Mouse (Mus musculus): ENCODE measurements around the gene Hist1h1d.

The Hist1h1d gene

DNA sequence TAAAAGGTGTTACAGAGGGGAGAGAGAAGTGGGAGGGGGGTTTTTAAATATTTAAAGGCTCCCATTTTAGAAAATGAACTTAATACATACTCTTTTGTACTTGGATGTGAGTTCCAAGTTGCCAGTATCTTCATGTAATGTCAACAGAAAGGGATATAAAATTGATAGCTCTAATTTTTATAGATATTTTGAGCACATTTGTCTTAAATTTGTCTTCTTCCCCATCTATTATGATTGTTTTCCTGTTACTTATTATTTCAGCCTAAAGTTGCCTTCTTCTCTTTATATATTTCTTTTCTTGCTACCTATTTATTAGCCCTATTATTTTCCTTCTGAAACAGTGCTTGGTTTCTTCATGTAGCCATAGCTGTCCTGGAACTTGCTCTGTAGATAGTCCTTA, at the start of gene Hist1h1d:
Gene Hist1h1d (plus strand): TSS at position 301 of the 400 bp plus-strand sequence.
- DNase-seq (ENCODE audit: low read depth, low spot score), result no peak

GRCm38 (mm10) chr13:23503797-23504196, 49.3 kb upstream of the Hist1h1d start:
- DNase-seq (ENCODE audit: low read depth, low spot score), result peak; percentile 75

DNA sequence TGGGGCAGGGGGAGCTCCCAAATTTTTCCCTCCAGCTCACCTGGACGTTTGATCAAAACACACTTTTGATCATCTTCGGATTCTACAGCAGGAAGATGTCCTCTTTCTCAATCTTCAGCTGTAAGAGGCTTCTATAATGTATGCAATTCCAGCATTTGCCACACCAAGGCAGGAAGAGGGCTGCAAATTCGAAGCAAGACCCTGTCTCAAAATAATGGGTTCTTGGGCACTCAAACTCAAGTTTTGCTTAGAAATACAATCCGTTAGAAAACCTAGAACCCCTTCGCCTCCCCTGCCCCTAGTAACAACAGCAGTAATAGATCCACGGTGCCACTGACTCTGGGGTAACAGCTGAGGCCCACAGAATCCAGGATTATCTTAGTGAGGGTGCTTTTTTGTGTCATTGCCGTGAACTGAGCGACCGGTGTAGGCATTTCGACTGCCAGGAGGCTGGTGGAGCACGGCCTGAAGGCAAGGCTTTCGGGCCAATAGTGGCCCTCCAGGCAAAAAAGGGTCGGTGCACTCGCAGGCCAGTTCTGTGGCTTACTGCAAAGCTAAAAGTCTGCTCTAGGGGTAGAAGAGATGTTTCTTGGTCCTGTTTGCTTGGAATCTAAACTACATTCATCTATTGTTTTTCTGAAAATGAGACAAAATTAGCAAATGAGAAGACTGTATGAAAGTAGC, 47.3 kb upstream of the Hist1h1d start:
- DNase-seq (ENCODE audit: low read depth, low spot score), result no peak

DNA sequence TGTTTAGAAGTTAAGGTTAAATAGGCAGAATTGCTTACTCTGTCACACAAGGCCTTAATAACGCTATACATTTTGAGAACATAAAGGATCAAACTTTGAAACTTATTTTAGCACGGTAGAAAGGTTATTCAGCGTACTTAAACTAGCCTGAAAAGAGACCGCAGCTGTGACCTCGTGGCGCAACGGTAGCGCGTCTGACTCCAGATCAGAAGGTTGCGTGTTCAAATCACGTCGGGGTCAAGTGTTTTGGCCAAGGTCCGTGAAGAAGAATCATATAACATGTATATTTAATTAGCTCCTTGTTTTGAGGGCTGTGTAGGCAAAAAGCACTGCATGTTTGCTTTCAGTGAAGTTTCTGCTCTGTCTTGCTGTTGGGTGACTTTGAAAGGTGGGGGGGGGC, 46.7 kb upstream of the Hist1h1d start:
- peak; percentile 78 for DNase-seq (ENCODE audit: low read depth, low spot score)

GRCm38 (mm10) chr13:23506819-23507515, 46.1 kb upstream of the Hist1h1d start:
- no peak for DNase-seq (ENCODE audit: low read depth, low spot score)

DNA sequence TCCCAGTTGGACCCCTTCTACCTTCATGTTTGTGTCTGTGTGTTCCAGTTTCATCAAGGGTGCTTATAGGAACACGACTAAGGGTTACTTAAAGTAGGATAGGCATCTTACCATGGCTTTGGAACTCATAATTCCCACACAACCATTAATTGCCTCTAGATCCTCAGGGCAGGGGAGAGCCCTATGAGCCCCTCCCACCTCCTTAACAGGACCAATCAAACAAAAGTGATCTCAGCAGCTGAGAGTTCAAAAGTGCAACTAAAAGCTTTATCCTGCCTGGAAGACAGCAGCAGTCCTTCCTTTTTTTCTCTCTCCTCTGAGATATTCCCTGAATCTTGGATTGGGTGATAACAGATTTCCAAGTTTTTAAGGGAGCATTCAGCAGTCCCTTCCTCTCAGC, 42.9 kb upstream of the Hist1h1d start:
- no peak for DNase-seq (ENCODE audit: low read depth, low spot score)

GRCm38 (mm10) chr13:23513517-23513916, 39.5 kb upstream of the Hist1h1d start:
- no peak for DNase-seq (ENCODE audit: low read depth, low spot score)

- no peak for DNase-seq (ENCODE audit: low read depth, low spot score)
Observed at GRCm38 (mm10) chr13:23515281-23515680, 37.8 kb upstream of the Hist1h1d start.

GRCm38 (mm10) chr13:23515826-23516620, 37.0 kb upstream of the Hist1h1d start:
- no peak for DNase-seq (ENCODE audit: low read depth, low spot score)

GRCm38 (mm10) chr13:23516822-23517602, 36.0 kb upstream of the Hist1h1d start:
- peak; percentile 79 for DNase-seq (ENCODE audit: low read depth, low spot score)

- DNase-seq (ENCODE audit: low read depth, low spot score), result peak; percentile 90
Observed at GRCm38 (mm10) chr13:23517603-23518294, 35.3 kb upstream of the Hist1h1d start.

DNA sequence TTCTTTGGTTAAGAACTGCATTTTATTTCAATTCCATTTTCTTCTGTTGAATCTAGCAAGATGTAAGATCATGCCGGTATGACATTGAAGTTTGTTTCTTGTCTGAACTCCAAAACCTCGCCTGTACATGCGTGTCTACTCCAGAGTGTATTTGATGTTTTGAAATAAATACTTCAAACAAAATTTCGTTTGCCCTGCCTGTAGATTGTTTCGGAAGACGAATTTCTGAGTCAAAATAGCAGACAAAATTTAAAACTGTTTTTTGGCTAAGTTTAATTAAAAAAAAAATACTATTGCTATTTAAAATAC, 34.8 kb upstream of the Hist1h1d start:
- DNase-seq (ENCODE audit: low read depth, low spot score), result no peak

DNA sequence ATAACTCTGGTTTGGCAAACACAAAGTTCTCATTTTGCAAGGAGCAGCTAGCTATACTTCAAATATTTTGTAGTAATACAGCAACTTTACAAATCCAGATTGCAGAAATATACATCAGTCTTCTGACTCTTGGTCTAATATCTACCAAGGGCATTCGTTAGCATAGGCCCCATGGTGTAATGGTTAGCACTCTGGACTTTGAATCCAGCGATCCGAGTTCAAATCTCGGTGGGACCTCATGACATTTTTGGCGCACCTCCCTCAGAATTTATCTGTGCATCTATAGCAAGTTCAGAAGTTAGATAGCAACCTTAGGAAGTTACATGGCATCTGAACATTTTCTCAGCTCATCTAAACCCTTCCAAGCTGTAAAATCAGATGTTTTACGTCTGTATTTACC, 34.2 kb upstream of the Hist1h1d start:
- DNase-seq (ENCODE audit: low read depth, low spot score), result peak; percentile 87

GRCm38 (mm10) chr13:23519416-23519815, 33.6 kb upstream of the Hist1h1d start:
- DNase-seq (ENCODE audit: low read depth, low spot score), result peak; percentile 86

GRCm38 (mm10) chr13:23521703-23522102, 31.4 kb upstream of the Hist1h1d start:
- peak; percentile 83 for DNase-seq (ENCODE audit: low read depth, low spot score)

- DNase-seq (ENCODE audit: low read depth, low spot score), result no peak
Observed at GRCm38 (mm10) chr13:23523976-23524375, 29.1 kb upstream of the Hist1h1d start.

- DNase-seq (ENCODE audit: low read depth, low spot score), result peak; percentile 93
Observed at GRCm38 (mm10) chr13:23524654-23525053, 28.4 kb upstream of the Hist1h1d start.

DNA sequence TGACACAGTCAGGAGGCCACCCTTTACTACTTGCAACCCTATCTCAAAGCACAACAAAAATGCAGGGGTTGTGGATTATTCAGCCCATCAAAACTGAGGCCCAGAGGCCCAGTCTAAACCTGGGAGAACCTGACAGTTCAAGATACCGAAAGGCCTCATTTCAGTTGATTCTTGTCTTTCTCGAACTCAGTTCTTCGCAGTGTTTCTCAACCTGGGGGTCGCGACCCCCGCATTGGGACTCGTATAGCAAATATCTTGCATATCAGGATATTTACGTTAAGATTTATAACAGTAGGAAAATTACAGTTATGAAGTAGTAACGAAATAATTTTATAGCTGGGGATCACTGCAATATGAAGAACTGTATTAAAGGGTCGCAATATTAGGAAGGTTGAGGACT, 27.2 kb upstream of the Hist1h1d start:
- no peak for DNase-seq (ENCODE audit: low read depth, low spot score)

GRCm38 (mm10) chr13:23526312-23526711, 26.8 kb upstream of the Hist1h1d start:
- DNase-seq (ENCODE audit: low read depth, low spot score), result peak; percentile 92

- DNase-seq (ENCODE audit: low read depth, low spot score), result no peak
Observed at GRCm38 (mm10) chr13:23529005-23529404, 24.1 kb upstream of the Hist1h1d start.

- DNase-seq (ENCODE audit: low read depth, low spot score), result no peak
Observed at GRCm38 (mm10) chr13:23529480-23530165, 23.4 kb upstream of the Hist1h1d start.
